Mouse (Mus musculus) activated CD4-positive, CD25-positive, alpha-beta regulatory T cell, adult 4 months (primary cell): Measurements from ENCODE around the gene Clstn3. TPM values are rescaled to one million over a fixed set of nuclear protein-coding genes. Genes with fewer than 3 reads are reported as not detected.
"Not testable (repeated sequence)": the region's sequence is repeated elsewhere in the genome, so short reads cannot be mapped to it uniquely, and the experiment has no call there.

ENCODE experiments used
- ATAC-seq: one replicate; pipeline ENCODE4 v1.8.0; 2017
- polyA plus RNA-seq, 2 experiments: library from polyadenylated mRNA; unstranded; fragments of 100-300 nt; shearing (Covaris generic); gene quantifications; one replicate each; pipeline ENCODE4 v1.2.1; 2017

Clstn3 gene
- polyA plus RNA-seq, 2 experiments from 2014 or later, result not detected

DNA sequence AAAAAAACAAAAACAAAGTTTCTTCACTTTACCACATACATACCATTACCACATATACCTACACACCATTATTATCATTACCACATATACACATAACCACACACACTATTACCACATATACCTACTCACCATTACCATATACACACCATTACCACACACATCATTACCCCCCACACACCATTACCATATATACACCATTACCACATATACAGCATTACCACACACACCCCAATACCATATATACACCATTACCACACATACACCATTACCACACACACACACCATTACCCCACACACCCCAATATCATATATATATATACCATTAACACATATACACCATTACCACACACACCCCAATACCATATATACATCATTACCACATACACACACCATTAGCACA, 57.4 kb downstream of the Clstn3 start:
- ATAC-seq, result no peak

DNA sequence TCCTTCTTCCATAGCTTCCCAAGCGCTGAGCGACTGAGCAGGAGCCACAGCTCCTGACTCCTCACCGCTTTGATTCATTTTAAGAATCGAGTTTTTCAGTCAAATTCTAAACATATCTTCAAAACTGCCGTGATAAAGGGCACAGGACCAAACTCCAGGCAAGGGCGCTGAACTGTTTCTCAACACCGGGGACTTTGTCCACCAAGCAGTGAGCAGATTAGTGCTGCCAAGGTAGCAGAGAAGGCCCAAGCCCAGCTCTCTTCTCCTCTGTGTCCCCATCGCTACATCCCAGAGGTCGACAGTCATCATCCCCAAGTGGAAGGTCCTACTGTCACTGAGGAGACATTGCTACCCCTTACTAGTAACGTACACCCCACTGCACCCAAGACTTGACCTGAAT, 58.3 kb downstream of the Clstn3 start:
- no peak for ATAC-seq

DNA sequence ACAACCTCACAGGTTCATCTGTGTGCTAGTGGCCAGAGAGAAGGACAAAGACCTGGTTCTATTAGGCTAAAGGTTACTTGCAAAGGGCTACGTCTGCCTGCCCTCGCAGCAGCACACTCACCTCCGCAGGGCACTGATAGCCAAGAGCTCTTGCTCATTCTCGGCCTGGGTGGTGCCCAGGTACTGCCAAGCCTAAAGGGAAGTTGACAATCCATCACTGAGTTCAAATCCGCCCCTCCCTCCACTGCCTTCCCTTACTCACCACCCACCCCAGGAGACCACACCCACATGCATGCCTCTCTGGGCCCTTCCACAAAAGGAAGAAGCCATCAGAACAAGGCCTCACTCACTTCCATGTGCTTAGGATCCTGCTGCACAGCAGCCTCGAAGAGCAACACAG, 64.9 kb downstream of the Clstn3 start:
- no peak for ATAC-seq

DNA sequence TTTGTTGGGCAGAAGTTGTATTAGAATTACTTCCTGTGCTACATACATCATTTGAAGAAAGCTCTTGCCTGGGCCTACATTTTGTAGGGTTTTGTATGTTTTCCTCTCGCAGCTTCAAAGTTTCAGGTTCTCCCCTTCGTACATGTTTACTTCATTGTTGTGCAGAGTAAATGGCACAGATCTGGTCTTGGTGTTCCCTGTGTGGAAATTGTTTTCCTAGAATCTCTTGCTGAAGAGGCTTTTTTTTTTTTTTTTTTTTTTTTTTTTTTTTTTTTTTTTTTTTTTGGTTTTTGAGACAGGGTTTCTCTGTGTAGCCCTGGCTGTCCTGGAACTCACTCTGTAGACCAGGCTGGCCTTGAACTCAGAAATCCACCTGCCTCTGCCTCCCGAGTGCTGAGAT, 69.6 kb downstream of the Clstn3 start:
- ATAC-seq, result not testable (repeated sequence)

Other genes starting within 250 kb of the Clstn3 start
- gene Vmn2r27, start 232.9 kb downstream of the Clstn3 start, polyA plus RNA-seq, result not detected
- gene Cd163, start 160.1 kb downstream of the Clstn3 start, polyA plus RNA-seq, result not detected
- 10 to 100 TPM in 1 of 2 experiments, 1 to 10 TPM in 1; 6.9 to 11.6 TPM for gene Pex5, start 49.7 kb downstream of the Clstn3 start, polyA plus RNA-seq
- gene C1rl, start 28.3 kb upstream of the Clstn3 start, polyA plus RNA-seq, result not detected
- under 1 TPM in 1 of 2 experiments, not detected in 1; 0.57 TPM for gene C1ra, start 47.6 kb upstream of the Clstn3 start, polyA plus RNA-seq
- gene C1s1, start 77.6 kb upstream of the Clstn3 start, polyA plus RNA-seq, result not detected
- gene C1rb, start 105.5 kb upstream of the Clstn3 start, polyA plus RNA-seq, result not detected
- not detected for gene C1s2, start 171.3 kb upstream of the Clstn3 start, polyA plus RNA-seq
- 10 to 100 TPM; 24.3 to 25.9 TPM for gene Lpcat3, start 198.2 kb upstream of the Clstn3 start, polyA plus RNA-seq
- gene Emg1, start 247.4 kb upstream of the Clstn3 start, polyA plus RNA-seq, result 100 to 1,000 TPM; 401 to 440 TPM
- gene Phb2, start 247.5 kb upstream of the Clstn3 start, polyA plus RNA-seq, result 10 to 100 TPM; 72.2 to 87.3 TPM